Mouse (Mus musculus): ENCODE data around the gene Sept11.

GRCm38 (mm10) chr5:93139350-93139749 is 46.1 kb downstream of the Sept11 start:
- TF ChIP-seq CTCF (IDR thresholded peaks at IDR 0.05; ENCODE audit: control insufficient read depth, insufficient read depth, insufficient read length) = no peak
- no peak for TF ChIP-seq MAX (IDR thresholded peaks at IDR 0.05)
- TF ChIP-seq FOSL1 (IDR thresholded peaks at IDR 0.05; ENCODE audit: insufficient read depth, low read length, poor library complexity, severe bottlenecking) = no peak
- no peak for TF ChIP-seq MYOD1 (IDR thresholded peaks at IDR 0.05; ENCODE audit: control insufficient read depth, insufficient read length, low read depth)
- TF ChIP-seq MYOG (IDR thresholded peaks at IDR 0.05; ENCODE audit: control insufficient read depth, extremely low read depth, insufficient read length) = no peak
- no peak for TF ChIP-seq USF1 (IDR thresholded peaks at IDR 0.05; ENCODE audit: low read depth)
